ENCODE assay signal across 1 mouse cellular context in the genomic region with DNA sequence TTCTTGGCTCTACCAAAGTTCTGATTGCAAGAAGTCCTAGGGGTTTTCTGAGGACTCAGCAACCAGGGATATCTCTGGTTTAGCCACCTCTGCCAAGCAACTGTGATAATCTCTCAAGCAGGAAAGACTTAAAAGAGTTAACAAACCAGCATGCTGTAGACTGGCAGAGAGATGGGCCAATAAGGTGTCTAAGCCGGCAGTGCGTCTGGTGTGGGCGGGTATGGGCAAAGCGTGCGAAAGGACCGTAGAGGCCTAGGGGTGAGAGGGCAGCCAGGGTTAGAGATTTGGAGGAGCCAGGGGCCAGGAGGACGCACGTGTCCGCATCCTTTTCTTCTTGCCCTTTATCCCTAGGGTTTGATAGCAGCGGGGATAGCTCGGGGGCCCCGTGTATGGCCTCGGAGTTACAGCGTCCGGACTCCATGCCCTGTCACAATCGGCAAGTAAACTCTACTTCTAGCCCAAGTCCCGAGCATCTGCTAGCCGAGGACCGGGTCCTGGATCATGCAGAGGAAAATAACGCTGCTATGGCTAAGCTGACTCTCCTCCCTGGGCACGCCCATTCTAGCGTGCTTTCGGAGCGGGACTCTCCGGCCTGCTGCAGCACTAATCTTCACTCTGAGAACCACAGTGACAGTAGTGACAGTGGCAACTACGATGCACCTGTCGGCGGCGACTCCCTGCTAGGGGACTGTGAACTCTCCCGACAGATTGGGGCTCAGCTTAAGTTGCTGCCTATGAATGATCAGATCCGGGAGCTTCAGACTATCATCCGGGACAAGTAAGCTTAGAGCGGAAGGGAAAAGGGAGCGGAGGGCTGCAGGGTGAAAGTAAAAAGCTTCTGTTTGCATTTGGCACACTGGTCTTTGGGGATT.
A peak's percentile ranks its signal among the peaks of the same experiment; 100 is the strongest.
TF ChIP-seq lines count a peak whose summit lies in the region.

TSS of gene Uprt (plus strand) at position 247 of the 872 bp plus-strand sequence.

TF ChIP-seq in MEL, 35 proteins besides CTCF, POLR2A, EP300 and RAD21 (continued from another document):
- no peak for TF ChIP-seq MYB (IDR thresholded peaks at IDR 0.05; ENCODE audit: low read depth, low read length)
- no peak for TF ChIP-seq POLR2AphosphoS5 (IDR thresholded peaks at IDR 0.05; ENCODE audit: borderline replicate concordance, low read depth, low read length)
- TF ChIP-seq BHLHE40 (IDR thresholded peaks at IDR 0.05; ENCODE audit: borderline replicate concordance, low read depth, low read length) = no peak
- no peak for TF ChIP-seq ZC3H11A (IDR thresholded peaks at IDR 0.05; ENCODE audit: low read depth, low read length)
- TF ChIP-seq MAFK (IDR thresholded peaks at IDR 0.05; ENCODE audit: borderline replicate concordance, low read depth, low read length) = no peak
- no peak for TF ChIP-seq TBP (IDR thresholded peaks at IDR 0.05; ENCODE audit: low read depth, low read length)
- TF ChIP-seq USF2 (IDR thresholded peaks at IDR 0.05; ENCODE audit: borderline replicate concordance in 1 of 2, insufficient read depth in 1 of 2, low read depth in 1 of 2, low read length in 2 of 2) = no peak
- TF ChIP-seq MYC (IDR thresholded peaks at IDR 0.05; ENCODE audit: low read depth, low read length) = peak; percentile 41
- TF ChIP-seq JUND (IDR thresholded peaks at IDR 0.05; ENCODE audit: low read depth, low read length) = no peak
- peak; percentile 77 for TF ChIP-seq SIN3A (IDR thresholded peaks at IDR 0.05; ENCODE audit: low read length)
- no peak for TF ChIP-seq GABPA (IDR thresholded peaks at IDR 0.05; ENCODE audit: low read depth, low read length)
- no peak for TF ChIP-seq UBTF (IDR thresholded peaks at IDR 0.05; ENCODE audit: borderline replicate concordance, insufficient read depth, low read depth, low read length)
- TF ChIP-seq TAL1 (IDR thresholded peaks at IDR 0.05; ENCODE audit: low read length) = no peak
- TF ChIP-seq MEF2A (IDR thresholded peaks at IDR 0.05; ENCODE audit: extremely low read depth, insufficient replicate concordance, low read depth, low read length, poor library complexity, severe bottlenecking) = no peak
- TF ChIP-seq MAZ (IDR thresholded peaks at IDR 0.05; ENCODE audit: low read depth, low read length) = no peak
- TF ChIP-seq E2F4 (IDR thresholded peaks at IDR 0.05; ENCODE audit: borderline replicate concordance, low read depth, low read length) = no peak
- no peak for TF ChIP-seq ZMIZ1 (IDR thresholded peaks at IDR 0.05; ENCODE audit: low read depth, low read length)
- TF ChIP-seq CHD2 (IDR thresholded peaks at IDR 0.05; ENCODE audit: low read length) = no peak
- TF ChIP-seq SMC3 (IDR thresholded peaks at IDR 0.05; ENCODE audit: low read depth, low read length) = no peak
- no peak for TF ChIP-seq ZKSCAN1 (IDR thresholded peaks at IDR 0.05; ENCODE audit: low read depth, low read length)
- TF ChIP-seq POLR2AphosphoS2 (IDR thresholded peaks at IDR 0.05; ENCODE audit: low read length) = no peak
